Mouse (Mus musculus) intestine, embryonic 14.5 days (tissue): ENCODE results near the gene Rabggta. TPM values are rescaled to one million over a fixed set of nuclear protein-coding genes. Genes with fewer than 3 reads are reported as not detected.

Source experiments
- ATAC-seq: fragments of 200-750 bp; cut with Nextera tagmentation; replicated peaks from 2 replicates; pipeline ENCODE4 v1.8.0; 2017; ENCODE audit warnings: low read depth, moderate number of reproducible peaks, moderate TSS enrichment, moderate library complexity; ENCODE audit not compliant: low FRiP score, low TSS enrichment
- DNase-seq: peaks from one replicate; pipeline ENCODE4 v3.0.0-alpha.2; 2018; ENCODE audit warnings: low spot score
- H3K27ac ChIP-seq: fragments of 300-500 bp; sonication (generic); 2 replicates; pipeline ENCODE4 v1.5.1; 2014; ENCODE audit warnings: low read depth, mild to moderate bottlenecking, control low read depth
- H3K27me3 ChIP-seq: fragments of 300-500 bp; sonication (generic); replicated peaks from 2 replicates; pipeline ENCODE4 v1.6.1; 2014; ENCODE audit warnings: low read length, control low read depth; ENCODE audit not compliant: control insufficient read depth, insufficient read depth
- H3K36me3 ChIP-seq: fragments of 300-500 bp; sonication (generic); 2 replicates; pipeline ENCODE4 v1.6.1; 2014; ENCODE audit warnings: low read length, control low read depth; ENCODE audit not compliant: control insufficient read depth, insufficient read depth
- H3K4me1 ChIP-seq: fragments of 300-500 bp; sonication (generic); replicated peaks from 2 replicates; pipeline ENCODE4 v1.6.1; 2014; ENCODE audit warnings: low read length, control low read depth, mixed read lengths; ENCODE audit not compliant: control insufficient read depth, insufficient read depth
- H3K4me2 ChIP-seq: fragments of 300-500 bp; sonication (generic); 2 replicates; pipeline ENCODE4 v1.6.1; 2014; ENCODE audit warnings: low read length
- H3K4me3 ChIP-seq: fragments of 300-500 bp; sonication (generic); 2 replicates; pipeline ENCODE4 v1.5.1; 2014; ENCODE audit warnings: low read depth, low read length, control low read depth, mixed read lengths
- H3K9ac ChIP-seq: fragments of 300-500 bp; sonication (generic); 2 replicates; pipeline ENCODE4 v1.6.1; 2014; ENCODE audit warnings: mild to moderate bottlenecking, low read length
- H3K9me3 ChIP-seq: fragments of 300-500 bp; sonication (generic); 2 replicates; pipeline ENCODE4 v1.6.1; 2016; ENCODE audit warnings: low read length, control low read depth; ENCODE audit not compliant: control insufficient read depth
- WGBS: fragments of 180-500 bp; shearing (Covaris S2); extraction: QIAGEN DNeasy Blood & Tissue Kit; methylation state at CpG from one replicate; pipeline ENCODE4 v1.1.7; 2014; 5-methylcytosine and 5-hydroxymethylcytosine counted together
- polyA plus RNA-seq: library from polyadenylated mRNA; unstranded; fragments of >200 nt; fragmentation: Nextera tagmentation; extraction: Ambion mirVana; gene quantifications from 2 replicates; pipeline ENCODE4 v1.2.1, GENCODE M21; 2014

Gene Rabggta
- polyA plus RNA-seq, 1 experiment from 2014 or later = 32.7 TPM

DNA sequence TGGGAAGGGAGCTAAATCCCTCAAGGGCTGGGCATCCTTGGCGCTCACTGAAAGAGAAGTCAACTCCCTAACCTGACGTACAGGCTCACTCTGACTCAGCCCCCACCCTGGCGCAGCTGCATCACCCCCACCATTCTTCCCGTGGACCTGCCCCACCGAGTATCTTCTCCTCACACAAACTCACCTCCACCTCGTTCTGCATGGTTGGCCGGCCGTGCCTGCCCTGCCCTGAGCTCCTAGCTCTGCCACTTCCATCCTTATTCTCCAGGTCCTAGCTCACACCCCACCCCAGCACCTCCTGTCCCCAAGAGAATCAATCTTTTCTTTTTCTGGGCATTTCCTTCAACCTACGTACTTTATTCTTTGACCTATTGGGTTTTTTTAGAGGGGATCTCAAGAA is 20.9 kb downstream of the Rabggta start:
- Histone ChIP-seq H3K27me3 (no peaks in the 10 kb centered on the region), H3K9me3 (no peaks in the 10 kb centered on the region), H3K4me1 (no peaks in the 10 kb centered on the region), H3K9ac (no peak overlapping the region), H3K4me3 (no peak overlapping the region), H3K4me2 (no peak overlapping the region), H3K27ac (no peak overlapping the region), H3K36me3 (no peaks in the 10 kb centered on the region)
- WGBS = 58% methylated on average over 9 of the region's 9 CpGs
- DNase-seq (no peak), ATAC-seq (no peak)

DNA sequence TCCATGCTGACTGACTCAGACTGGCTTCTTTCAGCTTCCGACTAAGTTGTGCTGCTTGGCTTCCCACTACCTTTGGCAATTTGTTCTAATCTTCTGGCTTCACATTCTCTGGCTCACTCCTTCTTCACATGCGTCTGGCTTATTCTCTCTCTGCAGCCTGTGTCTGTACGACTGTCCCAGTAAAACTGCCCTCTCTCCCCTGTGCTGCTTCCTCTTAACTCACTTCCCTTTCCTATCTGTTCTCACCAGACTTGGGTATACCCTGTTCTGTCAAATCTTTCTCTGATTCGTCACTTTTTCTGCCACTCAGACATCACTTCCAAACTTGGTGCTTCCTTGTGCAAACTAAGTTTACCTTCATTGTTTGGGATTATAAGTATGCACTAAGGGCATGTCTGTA is 24.8 kb downstream of the Rabggta start:
- ATAC-seq (no peak), DNase-seq (no peak)
- Histone ChIP-seq H3K4me2 (no peak overlapping the region), H3K4me1 (no peaks in the 10 kb centered on the region), H3K36me3 (no peaks in the 10 kb centered on the region), H3K27ac (no peak overlapping the region), H3K4me3 (no peak overlapping the region), H3K27me3 (no peaks in the 10 kb centered on the region), H3K9ac (no peak overlapping the region), H3K9me3 (no peaks in the 10 kb centered on the region)
- 80% methylated on average over 4 of the region's 4 CpGs for WGBS

DNA sequence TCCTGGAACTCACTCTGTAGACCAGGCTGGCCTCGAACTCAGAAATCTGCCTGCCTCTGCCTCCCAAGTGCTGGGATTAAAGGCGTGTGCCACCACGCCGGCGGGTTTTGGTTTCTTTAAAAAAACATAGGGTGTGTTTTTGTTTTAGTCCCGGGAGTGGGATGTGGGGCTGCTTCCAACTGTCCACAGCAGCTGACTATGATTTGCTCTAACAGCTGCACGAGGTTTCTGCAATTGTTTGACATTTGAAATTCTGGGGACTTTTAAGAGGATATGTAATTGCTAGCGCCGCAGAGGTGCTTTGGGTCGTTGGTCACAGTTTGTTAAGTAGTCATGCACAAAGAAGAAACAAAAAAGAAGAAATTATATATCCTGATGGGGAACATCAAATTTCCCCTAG is 32.6 kb downstream of the Rabggta start:
- Histone ChIP-seq H3K4me3 (no peak overlapping the region), H3K27me3 (no peaks in the 10 kb centered on the region)
- 74% methylated on average over 10 of the region's 10 CpGs for WGBS

DNA sequence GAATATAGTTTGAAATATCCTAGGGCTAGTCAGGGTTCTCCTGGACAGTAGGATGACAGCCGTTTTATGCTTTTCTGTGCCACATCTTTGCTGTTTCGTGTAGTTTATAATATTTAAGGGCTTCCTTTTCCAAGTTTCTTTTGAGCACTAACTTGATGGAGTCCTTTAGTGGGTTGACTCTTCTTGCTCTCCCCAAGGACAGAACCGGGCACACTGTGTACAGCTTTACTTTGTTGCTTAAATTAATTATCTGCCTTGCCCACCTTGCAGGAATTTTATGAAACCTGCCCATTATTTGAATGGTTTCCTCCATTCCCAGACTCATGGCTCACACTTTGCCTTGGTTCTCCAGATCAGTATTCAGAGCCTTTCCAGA is 40.0 kb downstream of the Rabggta start:
- WGBS = 12% methylated on average over 3 of the region's 3 CpGs
- Histone ChIP-seq H3K4me3 (peak overlapping the region; percentile 76), H3K27ac (no peak overlapping the region; the same call in 1 of the 2 replicates), H3K9ac (peak overlapping the region; percentile 29; the same call in 1 of the 2 replicates), H3K4me2 (peak overlapping the region; percentile 62), H3K4me1 (peaks cover 8% of the 10 kb centered on the region; the same call in 1 of the 2 replicates), H3K9me3 (no peaks in the 10 kb centered on the region), H3K36me3 (peaks cover 35% of the 10 kb centered on the region), H3K27me3 (no peaks in the 10 kb centered on the region)
- ATAC-seq (peak; percentile 13), DNase-seq (no peak)

More for the DNA sequence above, 32.6 kb downstream of the Rabggta start:
- Histone ChIP-seq H3K9me3 (no peaks in the 10 kb centered on the region), H3K36me3 (no peaks in the 10 kb centered on the region), H3K4me2 (no peak overlapping the region), H3K27ac (no peak overlapping the region), H3K9ac (no peak overlapping the region), H3K4me1 (no peaks in the 10 kb centered on the region)
- ATAC-seq (no peak), DNase-seq (no peak)

DNA sequence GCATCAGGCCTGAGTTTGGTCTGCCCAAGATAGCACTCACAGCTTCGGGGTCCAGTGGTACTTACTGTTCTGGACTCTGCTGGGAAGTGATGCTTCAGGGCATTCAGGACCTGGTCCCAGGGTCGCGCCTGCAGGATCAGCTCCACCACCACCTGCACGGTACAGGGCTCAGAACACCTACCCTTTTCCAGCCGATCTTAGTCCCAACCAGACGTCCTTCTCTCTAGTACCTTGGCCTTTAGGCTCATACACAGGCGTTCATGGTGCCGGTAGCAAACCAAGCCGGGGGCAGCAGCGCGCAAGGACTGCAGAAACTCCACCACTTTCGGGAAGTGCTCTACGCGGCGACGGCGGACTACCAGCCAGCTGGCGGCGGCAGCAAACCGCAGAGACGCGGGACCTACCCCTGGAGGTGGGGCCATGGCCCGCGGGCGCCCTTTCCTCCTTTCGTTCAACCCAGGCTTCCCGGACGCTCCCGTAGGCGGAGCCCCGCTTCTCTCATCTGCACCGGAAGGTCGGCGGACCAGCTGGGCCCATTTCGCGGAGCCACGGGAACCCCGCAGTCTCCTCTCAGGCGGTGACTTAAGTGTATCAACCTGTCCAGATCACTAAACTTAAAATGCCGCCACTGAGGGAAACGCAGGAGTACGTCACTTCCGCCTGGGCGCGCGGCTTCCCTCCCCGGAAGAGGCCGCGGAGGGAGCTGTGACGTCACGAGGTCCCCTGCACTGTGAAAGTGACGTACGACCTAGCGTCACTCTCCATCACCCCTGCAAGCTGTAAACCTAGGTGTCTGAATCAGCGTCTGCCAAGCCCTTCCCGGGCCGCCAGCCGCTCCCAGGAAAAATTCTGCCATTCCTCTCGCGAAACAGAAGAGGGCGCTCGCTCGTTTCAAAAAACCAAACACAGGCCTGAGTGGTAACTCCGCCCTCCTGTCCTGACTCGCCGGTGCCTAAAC is 40.6 kb downstream of the Rabggta start, which contains the start of gene Tinf2:
Gene Tinf2, minus strand, starts transcription at position 661 of the 958 bp plus-strand sequence.
- Histone ChIP-seq H3K4me3 (peak within 1 kb of the TSS; percentile 76), H3K4me2 (peak within 1 kb of the TSS; percentile 62), H3K9ac (peak within 1 kb of the TSS; percentile 63), H3K27ac (peak within 1 kb of the TSS; percentile 81), H3K9me3 (no peaks in the 10 kb centered on the region), H3K4me1 (peaks cover 8% of the 10 kb centered on the region; the same call in 1 of the 2 replicates), H3K27me3 (no peaks in the 10 kb centered on the region), H3K36me3 (peaks cover 42% of the 10 kb centered on the region)
- peak; percentile 98 for DNase-seq
- peak; percentile 98 for ATAC-seq
- WGBS = under 1% methylated on average over 64 of the region's 66 CpGs

DNA sequence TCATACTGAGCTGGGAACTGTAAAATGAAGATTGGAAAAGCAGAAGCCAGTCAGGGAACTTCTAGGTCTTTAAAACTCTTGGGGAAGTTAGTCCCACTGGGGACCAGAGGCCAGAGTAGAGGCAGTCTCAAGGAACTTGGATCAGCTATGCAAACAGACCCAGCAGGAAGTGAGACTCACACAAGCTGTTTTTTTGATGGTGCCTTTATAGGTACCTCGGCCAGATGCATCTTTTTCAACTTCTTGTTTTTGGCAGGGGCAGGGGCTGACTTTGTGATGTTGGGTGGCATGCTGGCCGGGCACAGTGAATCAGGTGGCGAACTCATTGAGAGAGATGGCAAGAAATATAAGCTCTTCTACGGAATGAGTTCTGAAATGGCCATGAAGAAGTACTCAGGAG is 44.4 kb downstream of the Rabggta start:
- ATAC-seq (no peak), DNase-seq (no peak)
- H3K27me3 ChIP-seq = no peaks in the 10 kb centered on the region
- H3K9me3 ChIP-seq = no peaks in the 10 kb centered on the region
- no peak overlapping the region for H3K4me3 ChIP-seq
- H3K9ac ChIP-seq = no peak overlapping the region
- no peak overlapping the region for H3K4me2 ChIP-seq
- WGBS = 85% methylated on average over 4 of the region's 4 CpGs
- peaks cover 59% of the 10 kb centered on the region for H3K36me3 ChIP-seq
- no peak overlapping the region for H3K27ac ChIP-seq
- H3K4me1 ChIP-seq = peaks cover 13% of the 10 kb centered on the region; the same call in 1 of the 2 replicates

DNA sequence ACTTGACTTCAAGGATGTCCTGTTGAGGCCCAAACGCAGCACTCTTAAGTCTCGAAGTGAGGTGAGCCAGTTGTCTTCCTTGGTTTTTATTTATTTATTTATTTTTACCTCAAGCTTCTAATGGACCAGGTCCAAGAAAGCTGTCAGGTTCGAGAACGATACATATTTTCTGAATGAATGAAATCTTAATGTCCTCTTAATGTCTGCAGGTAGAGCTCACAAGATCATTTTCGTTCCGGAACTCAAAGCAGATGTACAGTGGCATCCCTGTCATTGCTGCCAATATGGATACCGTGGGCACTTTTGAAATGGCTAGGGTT is 49.4 kb downstream of the Rabggta start:
- DNase-seq (no peak), ATAC-seq (no peak)
- H3K36me3 ChIP-seq = peaks cover 44% of the 10 kb centered on the region
- H3K9ac ChIP-seq = peak overlapping the region; percentile 56
- H3K9me3 ChIP-seq = no peaks in the 10 kb centered on the region
- WGBS = 73% methylated on average over 7 of the region's 7 CpGs
- H3K4me3 ChIP-seq = peak overlapping the region; percentile 96
- no peaks in the 10 kb centered on the region for H3K27me3 ChIP-seq
- peaks cover 17% of the 10 kb centered on the region; the same call in 1 of the 2 replicates for H3K4me1 ChIP-seq
- H3K27ac ChIP-seq = peak overlapping the region; percentile 73
- peak overlapping the region; percentile 88 for H3K4me2 ChIP-seq

DNA sequence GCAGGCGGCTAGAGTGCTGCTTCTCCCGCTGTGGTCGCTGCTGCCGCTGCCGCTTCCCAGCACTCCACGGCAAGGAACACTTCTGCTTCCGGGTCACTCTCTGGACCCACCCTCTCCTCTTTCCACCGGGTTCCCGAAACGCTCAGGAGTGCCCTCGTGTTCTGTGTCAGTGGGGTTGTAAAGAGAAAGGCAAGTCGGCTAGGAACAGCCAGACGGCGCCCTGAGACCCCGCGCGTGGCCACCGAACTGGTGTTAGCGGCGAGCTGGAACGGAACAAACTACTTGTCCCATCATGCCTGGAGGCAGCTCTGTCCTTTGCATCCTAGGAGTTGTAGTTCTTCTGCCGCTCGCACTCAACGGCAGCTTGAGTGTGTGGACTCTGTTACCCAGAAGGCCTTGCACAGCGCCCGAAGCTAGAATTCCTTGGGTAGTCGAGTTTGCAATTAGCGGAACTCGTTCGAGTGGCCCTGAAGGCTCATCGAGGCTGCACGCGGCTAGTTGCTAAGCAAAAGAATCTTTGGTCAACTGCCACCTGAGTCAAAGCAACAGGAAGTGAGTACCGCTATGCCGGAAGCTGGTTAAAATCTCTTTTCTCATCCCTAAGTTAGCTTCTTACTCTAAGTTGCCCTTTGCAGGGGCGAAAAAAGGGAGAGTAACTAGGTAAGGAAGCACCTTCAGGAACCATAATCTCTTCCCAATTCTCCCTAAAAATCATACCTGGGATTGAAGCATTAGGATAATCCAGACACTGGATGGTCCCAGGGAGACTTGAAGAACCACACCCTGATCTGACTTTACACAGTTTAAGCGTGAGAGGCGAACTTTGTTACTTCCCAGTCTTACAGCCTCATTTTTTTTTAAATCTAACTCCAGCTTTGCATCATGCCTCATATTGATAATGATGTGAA is 50.0 kb downstream of the Rabggta start, which contains the start of the genes Gmpr2 and Nedd8:
Gene Gmpr2, plus strand, starts transcription at position 109 of the 908 bp plus-strand sequence.
Gene Nedd8, minus strand, starts transcription at position 292 of the 908 bp plus-strand sequence.
- under 1% methylated on average over 38 of the region's 38 CpGs for WGBS
- peak within 1 kb of the TSS; percentile 96 for H3K4me3 ChIP-seq
- peak; percentile 98 for DNase-seq

More for the DNA sequence above, 50.0 kb downstream of the Rabggta start, which contains the start of the genes Gmpr2 and Nedd8:
- H3K9ac ChIP-seq = peak within 1 kb of the TSS; percentile 80
- H3K27me3 ChIP-seq = no peaks in the 10 kb centered on the region
- H3K27ac ChIP-seq = peak within 1 kb of the TSS; percentile 73
- peaks cover 38% of the 10 kb centered on the region for H3K36me3 ChIP-seq
- peak; percentile 95 for ATAC-seq
- H3K9me3 ChIP-seq = no peaks in the 10 kb centered on the region
- H3K4me1 ChIP-seq = peaks cover 17% of the 10 kb centered on the region; the same call in 1 of the 2 replicates
- peak within 1 kb of the TSS; percentile 96 for H3K4me2 ChIP-seq
